Mouse (Mus musculus) testis, adult 2 months (tissue): Measurements from ENCODE around the gene Polrmt.

Experiments
- CTCF ChIP-seq: fragments of 200-500 bp; IDR thresholded peaks from 2 replicates; pipeline ENCODE4 v1.5.1; 2012; ENCODE audit warnings: low read depth, mild to moderate bottlenecking, inconsistent platforms, low read length, moderate library complexity; ENCODE audit not compliant: control insufficient read depth, insufficient read depth, insufficient replicate concordance
- POLR2A ChIP-seq: fragments of 200-500 bp; IDR thresholded peaks from 2 replicates; pipeline ENCODE4 v1.6.1; 2012; ENCODE audit warnings: low read depth, mild to moderate bottlenecking, inconsistent platforms, low read length, moderate library complexity; ENCODE audit not compliant: control insufficient read depth

- no peak for TF ChIP-seq CTCF
- TF ChIP-seq POLR2A = no peak
These were observed 34.3 kb upstream of the Polrmt start for GRCm38 (mm10) chr10:79780664-79781015.
